Mouse (Mus musculus) gastrocnemius, adult 2 months (tissue): ENCODE measurements around the gene Txn2. TPM values are rescaled to one million over a fixed set of nuclear protein-coding genes. Genes with fewer than 3 reads are reported as not detected.

Source experiments
- DNase-seq: peaks from one replicate; pipeline ENCODE4 v3.0.0; 2022
- H3K27ac ChIP-seq: fragments of 200-600 bp; 2 replicates; pipeline ENCODE4 v1.8.1; 2022; ENCODE audit warnings: mild to moderate bottlenecking
- H3K4me3 ChIP-seq: fragments of 200-600 bp; 2 replicates; pipeline ENCODE4 v1.8.1; 2022; ENCODE audit warnings: mild to moderate bottlenecking, moderate library complexity
- CTCF ChIP-seq: fragments of 200-600 bp; IDR thresholded peaks from 2 replicates; pipeline ENCODE4 v1.8.1; 2022; ENCODE audit warnings: antibody characterized with exemption, mild to moderate bottlenecking, moderate library complexity
- intact Hi-C: fragments of 180-260 bp; cut with DNase I; formaldehyde crosslinking; loops from one replicate; pipeline ENCODE4 v1.15.1; 2025
- total RNA-seq, 2 experiments: library from RNA; stranded (reverse); gene quantifications; 2 replicates each; pipeline ENCODE4 v1.2.3; 2021

The Txn2 gene
- total RNA-seq, 2 experiments from 2014 or later: 189 to 247 TPM

- intact Hi-C loops: loop anchor here (5.0 kb wide), 1 partner anchor 41 kb away; the partner anchor contains the start of gene Eif3d
- peak overlapping the region; percentile 31 for H3K27ac ChIP-seq
- DNase-seq: no peak
- TF ChIP-seq CTCF: no peak
- no peak overlapping the region for H3K4me3 ChIP-seq
These were observed 2.3 kb upstream of the Txn2 start for GRCm38 (mm10) chr15:77930986-77931688.

DNA sequence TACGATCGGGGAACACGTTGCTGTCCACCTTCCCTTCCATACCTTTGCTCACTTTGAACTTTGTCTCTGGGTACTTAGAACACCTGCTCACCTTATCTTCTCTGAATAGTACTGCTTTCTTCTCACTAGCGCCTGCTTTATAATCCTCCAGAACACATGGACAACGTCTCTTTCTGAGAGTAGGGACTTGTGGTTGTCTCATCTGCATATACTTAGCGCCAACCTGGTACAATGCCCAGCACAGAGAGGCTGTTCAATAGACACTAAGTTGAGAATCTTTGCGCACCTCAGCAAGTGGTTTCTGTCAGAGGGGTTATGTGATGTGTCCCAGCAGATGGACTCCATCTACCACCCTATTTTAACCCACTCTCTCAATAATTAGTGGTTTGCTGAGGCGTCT is 998 bp upstream of the Txn2 start:
- intact Hi-C loops: loop anchor here (5.0 kb wide), 1 partner anchor 42 kb away; the partner anchor contains the start of gene Eif3d
- peak overlapping the region; percentile 83 for H3K4me3 ChIP-seq
- TF ChIP-seq CTCF: no peak
- H3K27ac ChIP-seq: peak overlapping the region; percentile 100
- no peak for DNase-seq

GRCm38 (mm10) chr15:77928091-77928490 is 715 bp downstream of the Txn2 start:
- no peak for DNase-seq
- intact Hi-C loops: no loop called here
- H3K27ac ChIP-seq: peak overlapping the region; percentile 100
- TF ChIP-seq CTCF: no peak
- H3K4me3 ChIP-seq: peak overlapping the region; percentile 83

DNA sequence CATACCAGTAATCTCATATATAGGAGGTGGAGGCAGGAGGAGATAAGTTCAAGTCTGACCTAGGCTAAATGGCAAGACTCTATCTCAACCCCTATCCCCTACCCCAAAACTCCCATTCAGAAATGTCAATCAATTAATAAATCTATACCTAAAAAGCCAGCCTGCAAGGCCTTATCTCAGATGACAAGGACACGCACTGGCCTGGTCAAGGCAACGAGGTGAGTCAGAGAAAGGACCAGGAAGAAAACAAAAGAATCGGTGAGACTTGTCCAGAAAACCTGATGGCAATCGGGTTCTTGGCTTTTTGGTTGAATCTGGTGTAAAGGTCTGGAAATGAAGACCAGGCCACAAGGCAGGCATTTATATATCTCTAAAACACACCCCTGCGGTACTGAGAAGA is 1.9 kb downstream of the Txn2 start:
- DNase-seq: no peak
- intact Hi-C loops: no loop called here
- no peak for TF ChIP-seq CTCF

GRCm38 (mm10) chr15:77925195-77925594 is 3.6 kb downstream of the Txn2 start:
- TF ChIP-seq CTCF: no peak
- no peak overlapping the region for H3K4me3 ChIP-seq
- no peak overlapping the region for H3K27ac ChIP-seq
- no peak for DNase-seq
- intact Hi-C loops: no loop called here

More for the DNA sequence above, 1.9 kb downstream of the Txn2 start:
- Histone ChIP-seq H3K27ac (no peak overlapping the region), H3K4me3 (no peak overlapping the region)

GRCm38 (mm10) chr15:77923267-77924035 is 5.4 kb downstream of the Txn2 start:
- DNase-seq: no peak
- intact Hi-C loops: no loop called here
- Histone ChIP-seq H3K27ac (peak overlapping the region; percentile 38; the same call in 1 of the 2 replicates), H3K4me3 (no peak overlapping the region)
- no peak for TF ChIP-seq CTCF

DNA sequence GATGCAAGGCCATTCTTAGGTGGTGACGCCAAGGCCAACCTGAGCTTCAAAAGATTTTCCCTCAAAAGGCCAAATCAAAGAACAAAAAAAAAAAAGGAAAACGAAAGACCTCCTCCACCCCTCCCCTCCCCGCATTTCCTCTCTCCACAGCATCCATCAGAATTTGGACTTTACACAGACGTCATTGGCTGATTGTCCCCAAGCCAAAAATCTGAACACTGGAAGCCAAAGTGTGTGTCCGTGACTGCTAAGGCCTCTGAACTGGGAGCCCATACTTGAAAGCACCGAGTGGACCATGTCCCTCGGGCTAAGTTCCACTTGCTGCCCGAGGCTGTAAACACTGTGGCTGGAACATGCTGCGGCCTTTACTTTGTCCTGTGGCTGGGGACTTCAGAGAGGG is 6.1 kb downstream of the Txn2 start:
- no peak for DNase-seq
- TF ChIP-seq CTCF: no peak
- intact Hi-C loops: no loop called here
- Histone ChIP-seq H3K27ac (peak overlapping the region; percentile 53), H3K4me3 (no peak overlapping the region)

DNA sequence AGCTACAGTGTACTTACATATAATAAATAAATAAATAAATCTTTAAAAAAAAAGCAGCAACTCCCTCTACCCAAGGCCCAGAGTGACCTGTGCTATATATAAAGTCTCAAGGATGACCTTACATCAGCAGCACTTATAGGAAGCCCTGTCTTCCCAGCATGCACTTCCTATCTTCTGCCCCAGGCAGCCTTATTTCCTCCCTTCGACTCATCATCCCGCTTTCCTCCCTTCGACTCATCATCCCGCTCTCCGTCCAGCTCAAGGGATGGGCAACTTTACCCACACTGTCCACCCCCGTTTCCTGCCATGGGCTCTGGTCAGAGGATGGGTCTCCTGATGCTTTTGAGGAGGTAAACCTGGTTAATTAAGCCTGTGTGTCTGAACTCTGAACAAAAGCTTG is 7.2 kb downstream of the Txn2 start:
- no peak for DNase-seq
- TF ChIP-seq CTCF: no peak
- H3K4me3 ChIP-seq: no peak overlapping the region
- peak overlapping the region; percentile 53; the same call in 1 of the 2 replicates for H3K27ac ChIP-seq
- intact Hi-C loops: no loop called here

GRCm38 (mm10) chr15:77920511-77921462 is 8.0 kb downstream of the Txn2 start:
- no peak for DNase-seq
- intact Hi-C loops: no loop called here
- H3K4me3 ChIP-seq: no peak overlapping the region
- TF ChIP-seq CTCF: peak; percentile 40
- peak overlapping the region; percentile 74 for H3K27ac ChIP-seq

- no peak for DNase-seq
- no peak for TF ChIP-seq CTCF
- no peak overlapping the region for H3K4me3 ChIP-seq
- H3K27ac ChIP-seq: peak overlapping the region; percentile 74
- intact Hi-C loops: no loop called here
These were observed 9.4 kb downstream of the Txn2 start for GRCm38 (mm10) chr15:77919441-77919840.

DNA sequence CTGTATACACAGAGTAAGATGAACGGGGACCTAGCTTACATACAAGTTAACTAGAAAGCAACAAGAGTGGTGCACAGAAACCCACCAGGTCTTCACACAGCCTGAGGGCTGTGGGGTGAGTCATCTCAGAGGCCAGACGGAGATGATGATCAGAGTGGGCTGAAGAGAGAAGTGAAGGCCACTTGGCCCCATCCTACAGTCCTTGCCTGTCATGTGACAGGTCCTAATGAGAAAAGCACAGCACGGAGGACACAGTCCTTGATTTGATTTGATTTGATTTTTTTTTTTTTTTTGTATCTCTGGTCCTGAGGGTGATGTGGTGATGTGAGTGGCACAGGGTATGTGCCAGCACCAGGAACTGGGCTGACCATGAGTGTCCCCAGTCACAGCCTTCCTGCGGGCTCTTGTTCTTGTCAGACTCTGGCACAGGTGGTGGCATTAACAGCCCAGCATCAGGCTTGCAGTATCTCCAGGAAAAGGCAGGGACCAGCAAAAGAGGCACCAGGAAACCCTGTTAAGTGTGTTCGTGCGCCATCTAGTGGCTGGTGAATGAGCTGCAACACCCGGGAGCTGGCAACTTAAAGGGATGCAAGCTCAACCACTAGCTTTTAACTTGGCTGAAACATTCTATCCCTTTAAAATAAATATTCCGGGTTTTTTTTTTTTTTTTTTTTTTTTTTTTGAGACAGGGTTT is 11.8 kb downstream of the Txn2 start:
- Histone ChIP-seq H3K4me3 (no peak overlapping the region), H3K27ac (peak overlapping the region; percentile 56)
- peak; percentile 92 for DNase-seq
- intact Hi-C loops: loop anchor here (2.0 kb wide), 2 partner anchors 134 to 142 kb away; no protein-coding TSS in a partner anchor
- TF ChIP-seq CTCF: peak; percentile 88

GRCm38 (mm10) chr15:77915287-77915686 is 13.5 kb downstream of the Txn2 start:
- no peak for TF ChIP-seq CTCF
- Histone ChIP-seq H3K27ac (peak overlapping the region; percentile 90), H3K4me3 (no peak overlapping the region)
- intact Hi-C loops: no loop called here
- no peak for DNase-seq
